Mouse (Mus musculus) stomach, postnatal 0 days (tissue): Measurements from ENCODE around the gene N4bp3. TPM values are rescaled to one million over a fixed set of nuclear protein-coding genes. Genes with fewer than 3 reads are reported as not detected.
"Not testable (repeated sequence)": the region's sequence is repeated elsewhere in the genome, so short reads cannot be mapped to it uniquely, and the experiment has no call there.

Source experiments
- ATAC-seq: fragments of 200-750 bp; cut with Nextera tagmentation; 2 replicates; pipeline ENCODE4 v1.8.0; 2017; ENCODE audit not compliant: low FRiP score, low TSS enrichment
- DNase-seq: peaks from one replicate; pipeline ENCODE4 v3.0.0-alpha.2; 2016; ENCODE audit warnings: low spot score
- H3K27ac ChIP-seq: fragments of 300-500 bp; sonication (generic); replicated peaks from 2 replicates; pipeline ENCODE4 v1.5.1; 2014; ENCODE audit warnings: mild to moderate bottlenecking, control low read depth
- H3K27me3 ChIP-seq: fragments of 300-500 bp; sonication (generic); 2 replicates; pipeline ENCODE4 v1.6.1; 2014; ENCODE audit warnings: low read length; ENCODE audit not compliant: control insufficient read depth, insufficient read depth
- H3K36me3 ChIP-seq: fragments of 300-500 bp; sonication (generic); 2 replicates; pipeline ENCODE4 v1.6.1; 2014; ENCODE audit warnings: low read length, mixed read lengths; ENCODE audit not compliant: control insufficient read depth, insufficient read depth
- H3K4me1 ChIP-seq: fragments of 300-500 bp; sonication (generic); replicated peaks from 2 replicates; pipeline ENCODE4 v1.6.1; 2014; ENCODE audit warnings: antibody characterized with exemption; ENCODE audit not compliant: control insufficient read depth, insufficient read depth
- H3K4me2 ChIP-seq: fragments of 300-500 bp; sonication (generic); replicated peaks from 2 replicates; pipeline ENCODE4 v1.6.1; 2014; ENCODE audit warnings: low read depth, mild to moderate bottlenecking, control low read depth, moderate library complexity
- H3K4me3 ChIP-seq: fragments of 300-500 bp; sonication (generic); 2 replicates; pipeline ENCODE4 v1.5.1; 2014; ENCODE audit warnings: low read depth, low read length, control low read depth
- H3K9ac ChIP-seq: fragments of 300-500 bp; sonication (generic); 2 replicates; pipeline ENCODE4 v1.6.1; 2014; ENCODE audit warnings: mild to moderate bottlenecking, low read length, control low read depth, mixed read lengths
- H3K9me3 ChIP-seq: fragments of 300-500 bp; sonication (generic); 2 replicates; pipeline ENCODE4 v1.6.1; 2016; ENCODE audit warnings: low read length; ENCODE audit not compliant: control insufficient read depth
- CTCF ChIP-seq: IDR thresholded peaks from 2 replicates; pipeline ENCODE4 v1.5.1; 2016; ENCODE audit warnings: antibody characterized with exemption, low read depth, mild to moderate bottlenecking, moderate library complexity
- EP300 ChIP-seq: optimal IDR thresholded peaks from 2 replicates; pipeline ENCODE3; 2016; ENCODE audit warnings: antibody characterized with exemption
- WGBS: fragments of 180-500 bp; shearing (Covaris S2); extraction: QIAGEN DNeasy Blood & Tissue Kit; methylation state at CpG from one replicate; pipeline ENCODE4 v1.1.7; 2014; 5-methylcytosine and 5-hydroxymethylcytosine counted together
- polyA plus RNA-seq: library from polyadenylated mRNA; unstranded; fragments of >200 nt; fragmentation: Nextera tagmentation; extraction: Ambion mirVana; gene quantifications from 2 replicates; pipeline ENCODE4 v1.2.1, GENCODE M21; 2015

The N4bp3 gene
- polyA plus RNA-seq, 1 experiment from 2014 or later: 16.8 TPM

DNA sequence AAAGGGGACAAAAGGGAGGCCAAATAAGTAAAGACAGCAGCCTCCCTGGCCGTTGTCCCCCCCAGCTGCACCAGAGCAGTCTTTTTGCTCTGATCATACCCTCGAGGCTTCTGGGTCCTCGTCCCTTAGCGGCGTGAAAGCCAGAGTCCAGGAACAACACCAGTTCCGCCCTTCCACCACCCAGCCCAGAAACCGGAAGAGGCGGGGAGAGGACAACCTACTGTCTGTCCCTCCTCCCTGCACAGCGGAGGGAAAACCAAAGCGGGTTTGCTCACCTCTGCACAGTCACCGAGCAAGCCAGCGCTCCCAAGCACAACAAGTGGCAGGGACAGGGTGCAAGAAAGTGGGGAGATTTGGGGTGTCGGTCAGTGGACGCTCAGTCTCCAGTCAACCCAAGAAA lies 35.0 kb downstream of the N4bp3 start:
- TF ChIP-seq EP300 (no peak), CTCF (no peak)
- Histone ChIP-seq H3K4me2 (peak overlapping the region; percentile 53), H3K9me3 (no peaks in the 10 kb centered on the region), H3K4me3 (peak overlapping the region; percentile 25), H3K9ac (peak overlapping the region; percentile 51), H3K27ac (peak overlapping the region; percentile 93), H3K27me3 (no peaks in the 10 kb centered on the region), H3K4me1 (peaks cover 5% of the 10 kb centered on the region), H3K36me3 (no peaks in the 10 kb centered on the region)
- peak; percentile 90 for DNase-seq
- 0% methylated on average over 14 of the region's 14 CpGs for WGBS
- ATAC-seq: peak; percentile 80

DNA sequence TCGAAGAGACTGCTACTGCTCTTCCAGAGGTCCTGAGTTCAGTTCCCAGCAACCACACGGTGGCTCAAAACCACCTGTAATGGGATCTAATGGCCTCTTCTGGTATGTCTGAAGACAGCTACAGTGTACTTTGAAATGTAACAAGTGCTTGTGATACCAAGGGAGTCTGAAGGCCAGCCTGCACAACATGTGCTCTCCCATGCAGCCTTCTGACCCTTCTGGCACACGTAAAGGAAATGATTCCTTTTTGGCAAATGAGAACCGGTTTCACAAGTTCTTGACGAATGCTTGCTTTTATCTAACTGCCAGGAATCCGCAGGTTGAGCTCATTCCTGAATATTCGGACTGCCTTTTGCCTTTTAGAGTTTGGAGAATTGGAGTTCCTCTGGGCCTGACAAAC lies 35.5 kb downstream of the N4bp3 start:
- peak overlapping the region; percentile 25 for H3K4me3 ChIP-seq
- DNase-seq (peak; percentile 57), ATAC-seq (peak; percentile 36; the same call in 1 of the 2 replicates)
- no peaks in the 10 kb centered on the region for H3K27me3 ChIP-seq
- no peaks in the 10 kb centered on the region for H3K36me3 ChIP-seq
- peak overlapping the region; percentile 53 for H3K4me2 ChIP-seq
- WGBS: 11% methylated on average over 7 of the region's 7 CpGs
- peaks cover 3% of the 10 kb centered on the region for H3K4me1 ChIP-seq
- H3K9ac ChIP-seq: peak overlapping the region; percentile 51
- TF ChIP-seq CTCF (no peak), EP300 (no peak)
- H3K27ac ChIP-seq: peak overlapping the region; percentile 93
- H3K9me3 ChIP-seq: no peaks in the 10 kb centered on the region

DNA sequence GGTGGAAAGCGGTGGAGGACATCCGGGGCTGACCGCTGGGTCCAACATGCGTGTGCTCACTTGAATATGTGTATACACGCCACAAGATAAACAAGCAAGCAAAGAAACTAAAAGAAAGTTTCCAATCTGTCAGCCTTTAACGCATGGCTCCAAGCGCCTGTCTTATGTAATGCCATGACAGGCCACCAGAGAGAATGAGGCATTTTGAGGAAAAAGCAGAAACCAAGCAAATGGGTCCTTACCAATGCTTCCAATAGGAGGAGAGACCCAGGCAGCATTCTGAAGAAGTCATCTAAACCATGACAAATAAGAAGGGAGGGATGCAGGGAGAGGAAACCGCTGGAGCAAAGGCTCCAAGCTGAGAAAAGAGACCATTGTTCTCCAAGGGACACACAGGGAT lies 36.4 kb downstream of the N4bp3 start:
- H3K4me2 ChIP-seq: no peak overlapping the region
- H3K9me3 ChIP-seq: no peaks in the 10 kb centered on the region
- TF ChIP-seq EP300: no peak
- no peak; the same call in 1 of the 2 replicates for TF ChIP-seq CTCF
- no peaks in the 10 kb centered on the region for H3K27me3 ChIP-seq
- ATAC-seq (no peak), DNase-seq (no peak)
- no peak overlapping the region for H3K4me3 ChIP-seq
- WGBS: 70% methylated on average over 8 of the region's 8 CpGs
- H3K27ac ChIP-seq: peak overlapping the region; percentile 93
- peaks cover 3% of the 10 kb centered on the region; the same call in 1 of the 2 replicates for H3K4me1 ChIP-seq
- H3K9ac ChIP-seq: no peak overlapping the region
- no peaks in the 10 kb centered on the region for H3K36me3 ChIP-seq

DNA sequence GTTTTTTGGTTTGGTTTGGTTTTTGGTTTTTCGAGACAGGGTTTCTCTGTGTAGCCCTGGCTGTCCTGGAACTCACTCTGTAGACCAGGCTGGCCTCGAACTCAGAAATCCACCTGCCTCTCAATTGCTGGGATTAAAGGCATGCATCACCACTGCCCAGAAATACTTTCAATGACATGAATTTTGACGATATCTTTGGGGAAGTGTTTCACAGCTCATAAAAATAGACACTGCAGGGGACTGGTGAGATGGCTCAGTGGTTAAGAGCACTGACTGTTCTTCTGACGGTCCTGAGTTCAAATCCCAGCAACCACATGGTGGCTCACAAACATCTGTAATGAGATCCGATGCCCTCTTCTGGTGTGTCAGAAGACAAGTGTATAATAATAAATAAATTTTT lies 40.7 kb downstream of the N4bp3 start:
- H3K4me2 ChIP-seq, ATAC-seq, H3K27me3 ChIP-seq, H3K36me3 ChIP-seq, H3K27ac ChIP-seq, H3K4me3 ChIP-seq, H3K4me1 ChIP-seq, DNase-seq, H3K9me3 ChIP-seq, H3K9ac ChIP-seq: not testable (repeated sequence)
- 71% methylated on average over 5 of the region's 5 CpGs for WGBS

DNA sequence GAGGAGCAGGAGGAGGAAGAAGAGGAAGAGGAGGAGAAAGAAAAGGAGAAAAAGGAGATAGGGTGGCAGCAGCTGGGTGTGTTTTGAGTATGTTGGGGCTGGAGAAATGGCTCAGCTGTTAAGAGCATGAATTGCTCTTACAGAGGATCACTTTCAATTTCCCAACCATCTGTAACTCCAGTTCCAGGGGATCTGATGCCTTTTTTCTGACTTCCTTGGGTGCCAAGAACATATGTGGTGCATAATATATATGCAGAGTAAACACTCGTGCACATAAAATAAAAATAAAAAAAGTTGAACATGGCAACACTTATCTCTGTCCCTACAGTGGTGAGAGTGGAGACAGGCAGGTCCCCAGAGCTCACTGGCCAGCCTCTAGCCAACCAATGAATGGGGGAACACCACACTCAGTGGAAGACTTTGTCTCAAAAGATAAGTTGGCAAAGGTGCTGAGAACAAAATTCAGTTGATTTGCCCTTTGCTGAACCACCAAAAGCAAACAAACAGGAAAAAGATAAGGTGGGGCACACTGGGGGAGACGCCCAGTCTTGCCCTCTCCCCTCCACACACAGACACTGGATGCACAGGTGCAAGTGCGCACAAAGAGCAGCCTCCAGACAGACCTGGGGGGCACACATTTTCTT lies 41.3 kb downstream of the N4bp3 start:
- Histone ChIP-seq H3K4me3 (no peak overlapping the region), H3K9ac (no peak overlapping the region), H3K9me3 (no peaks in the 10 kb centered on the region), H3K27ac (peak overlapping the region; percentile 13; the same call in 1 of the 2 replicates), H3K36me3 (peaks cover 3% of the 10 kb centered on the region; the same call in 1 of the 2 replicates), H3K27me3 (no peaks in the 10 kb centered on the region), H3K4me2 (no peak overlapping the region), H3K4me1 (no peaks in the 10 kb centered on the region; the same call in 1 of the 2 replicates)
- no peak for TF ChIP-seq CTCF
- TF ChIP-seq EP300: no peak
- 53% methylated on average over 3 of the region's 3 CpGs for WGBS
- ATAC-seq: no peak
- no peak for DNase-seq

DNA sequence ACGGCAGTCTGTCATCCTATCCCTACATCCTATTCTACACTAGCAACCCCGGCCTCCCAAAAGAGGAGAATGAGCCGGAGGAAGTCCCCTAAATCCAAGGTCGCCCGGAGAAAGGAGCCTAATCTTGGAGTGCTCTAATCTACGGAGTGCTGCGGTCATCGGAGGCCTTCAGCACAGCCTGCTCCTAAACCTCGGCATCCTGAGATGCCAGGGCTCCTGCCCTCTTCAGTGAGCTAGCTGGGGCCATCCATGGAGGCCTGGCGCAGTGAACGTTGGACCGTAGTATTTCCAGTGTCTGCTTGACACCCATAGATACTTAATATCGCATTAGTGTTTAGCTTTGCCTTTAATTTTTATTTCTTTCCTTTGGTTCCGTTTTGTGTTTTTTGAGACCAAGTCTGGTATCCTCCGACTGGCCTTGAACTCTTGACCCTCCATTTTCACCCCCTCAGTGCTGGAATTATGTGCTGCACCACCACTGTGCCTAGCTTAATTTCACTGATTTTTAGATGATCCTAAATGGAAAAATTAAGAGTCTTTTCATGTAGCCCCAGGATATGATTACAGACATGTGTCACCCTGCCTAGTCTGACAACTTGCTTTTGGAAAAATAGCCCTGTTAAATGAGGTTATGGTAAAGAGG lies 43.4 kb downstream of the N4bp3 start:
- no peaks in the 10 kb centered on the region; the same call in 1 of the 2 replicates for H3K4me1 ChIP-seq
- no peak for DNase-seq
- WGBS: 5% methylated on average over 15 of the region's 15 CpGs
- peak overlapping the region; percentile 98 for H3K9ac ChIP-seq
- TF ChIP-seq EP300 (no peak), CTCF (no peak)
- H3K4me2 ChIP-seq: peak overlapping the region; percentile 83
- H3K36me3 ChIP-seq: peaks cover 11% of the 10 kb centered on the region
- H3K4me3 ChIP-seq: peak overlapping the region; percentile 97
- H3K27ac ChIP-seq: peak overlapping the region; percentile 84
- no peaks in the 10 kb centered on the region for H3K9me3 ChIP-seq
- ATAC-seq: peak; percentile 31
- H3K27me3 ChIP-seq: no peaks in the 10 kb centered on the region
